Mouse (Mus musculus) ES-E14 (cell line): ENCODE data around the gene Fam20a. TPM values are rescaled to one million over a fixed set of nuclear protein-coding genes. Genes with fewer than 3 reads are reported as not detected.

Source experiments
- DNase-seq: peaks from one replicate; pipeline ENCODE4 v3.0.0-alpha.2; 2013; ENCODE audit warnings: low read depth, low spot score
- H3K27ac ChIP-seq: 2 replicates; pipeline ENCODE4 v1.5.1; 2012; ENCODE audit warnings: low read depth, mild to moderate bottlenecking, low read length, moderate library complexity, mixed read lengths; ENCODE audit not compliant: poor library complexity, insufficient read depth, severe bottlenecking
- H3K36me3 ChIP-seq: 2 replicates; pipeline ENCODE4 v1.6.1; 2012; ENCODE audit warnings: mild to moderate bottlenecking, low read length, moderate library complexity, mixed read lengths; ENCODE audit not compliant: control insufficient read depth, poor library complexity, insufficient read depth, severe bottlenecking
- H3K4me1 ChIP-seq, 2 experiments: fragments of 150-350 bp in 1 of 2; sonication (generic) in 1 of 2; 2 replicates each; pipeline ENCODE4 v1.6.1; 2012; ENCODE audit warnings: low read length in 2 of 2, mild to moderate bottlenecking in 1 of 2, mixed read lengths in 1 of 2; ENCODE audit not compliant: control insufficient read depth in 2 of 2, insufficient read depth in 2 of 2, poor library complexity in 1 of 2
- H3K4me3 ChIP-seq, 2 experiments: fragments of 150-350 bp in 1 of 2; sonication (generic) in 1 of 2; 2 replicates each; pipeline ENCODE4 v1.5.1; 2012; ENCODE audit warnings: low read length in 2 of 2, low read depth in 1 of 2, mild to moderate bottlenecking in 1 of 2, mixed read lengths in 1 of 2; ENCODE audit not compliant: insufficient read depth in 1 of 2, poor library complexity in 1 of 2, severe bottlenecking in 1 of 2
- H3K9ac ChIP-seq: 2 replicates; pipeline ENCODE4 v1.6.1; 2012; ENCODE audit warnings: low read depth, mild to moderate bottlenecking, low read length, mixed read lengths; ENCODE audit not compliant: poor library complexity, insufficient read depth, severe bottlenecking
- H3K9me3 ChIP-seq: fragments of 150-350 bp; sonication (generic); 2 replicates; pipeline ENCODE4 v1.6.1; 2012; ENCODE audit warnings: low read depth, mild to moderate bottlenecking, low read length; ENCODE audit not compliant: control insufficient read depth, insufficient read depth
- CHD2 ChIP-seq: IDR thresholded peaks from 2 replicates; pipeline ENCODE4 v1.6.1; 2014; ENCODE audit warnings: mild to moderate bottlenecking, low read depth, low read length, inconsistent platforms
- HCFC1 ChIP-seq: IDR thresholded peaks from 2 replicates; pipeline ENCODE4 v1.6.1; 2012; ENCODE audit warnings: low read length, inconsistent platforms, borderline replicate concordance; ENCODE audit not compliant: insufficient read depth
- MAFK ChIP-seq: IDR thresholded peaks from 2 replicates; pipeline ENCODE4 v1.6.1; 2014; ENCODE audit warnings: mild to moderate bottlenecking, low read depth, low read length, inconsistent platforms; ENCODE audit not compliant: insufficient read depth
- ZC3H11A ChIP-seq: IDR thresholded peaks from 2 replicates; pipeline ENCODE4 v1.6.1; 2012; ENCODE audit warnings: low read depth, mild to moderate bottlenecking, inconsistent platforms, low read length, borderline replicate concordance
- ZNF384 ChIP-seq: IDR thresholded peaks from 2 replicates; pipeline ENCODE4 v1.6.1; 2012; ENCODE audit warnings: low read depth, low read length, inconsistent platforms
- in situ Hi-C, 2 experiments: fragments of 600-800 bp; cut with MboI; formaldehyde crosslinking; loops; one replicate each; pipeline ENCODE4 v1.15.1; 2025; ENCODE audit warnings: low sequenced_read_pairs in 2 of 2, inconsistent platforms in 1 of 2; ENCODE audit not compliant: unreplicated experiment in 2 of 2
- total RNA-seq: library from RNA; depleted of rRNA; stranded (reverse); fragments of 300-350 nt; gene quantifications from 2 replicates; pipeline ENCODE4 v1.2.3, GENCODE M21; 2012

The Fam20a gene
- total RNA-seq, 1 experiment = 0.45 TPM

DNA sequence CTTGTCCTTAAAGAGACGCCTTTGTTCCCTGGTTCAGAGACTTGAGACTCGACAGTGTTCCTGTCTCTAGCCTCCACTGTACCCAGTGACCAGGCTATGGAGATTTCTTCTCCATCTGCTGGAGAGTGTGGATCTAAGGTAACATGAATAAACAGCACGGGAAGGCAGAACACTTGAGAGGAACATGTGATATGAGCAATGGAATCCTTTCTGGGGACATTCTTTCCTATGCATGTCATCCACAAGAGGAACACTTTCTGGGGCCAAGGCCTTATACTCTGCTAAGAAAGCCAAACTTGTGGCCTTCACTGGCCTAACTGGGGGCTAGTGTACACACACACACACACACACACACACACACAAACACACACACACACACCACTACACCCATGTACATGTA lies 40.5 kb downstream of the Fam20a start:
- no peak overlapping the region for H3K9ac ChIP-seq
- H3K4me1 ChIP-seq = 0 out of 4 replicates have a peak, but pooled peaks cover 0 to 2% of the 10 kb centered on the region in 2 experiments
- H3K27ac ChIP-seq = no peak overlapping the region
- no peak for DNase-seq
- TF ChIP-seq ZNF384 (no peak), MAFK (no peak)
- in situ Hi-C loops = no loop called here
- no peaks in the 10 kb centered on the region for H3K9me3 ChIP-seq
- H3K4me3 ChIP-seq = no peak overlapping the region
- H3K36me3 ChIP-seq = no peaks in the 10 kb centered on the region

DNA sequence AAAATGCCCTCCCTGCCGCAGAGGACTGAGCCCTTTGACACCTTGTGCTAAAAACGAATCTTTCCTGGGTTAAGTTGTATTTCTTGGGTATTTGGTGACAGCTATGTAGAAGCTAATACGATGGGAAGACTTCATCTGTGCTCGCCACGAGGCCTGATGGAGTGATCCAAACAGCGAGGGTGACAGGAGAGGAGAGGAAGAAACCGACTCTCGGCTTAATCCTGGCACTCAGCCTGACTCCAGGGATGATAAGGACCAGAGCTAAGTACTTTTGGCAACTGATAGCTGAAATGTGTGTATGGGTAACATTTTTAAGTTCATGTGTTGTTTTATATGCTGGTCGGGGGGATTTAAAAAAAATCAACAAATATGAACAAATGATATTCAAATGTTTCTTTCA lies 41.1 kb downstream of the Fam20a start:
- Histone ChIP-seq H3K9me3 (no peaks in the 10 kb centered on the region), H3K36me3 (no peaks in the 10 kb centered on the region), H3K9ac (no peak overlapping the region), H3K27ac (no peak overlapping the region), H3K4me1 (0 out of 4 replicates have a peak, but pooled peaks cover 0 to 2% of the 10 kb centered on the region in 2 experiments), H3K4me3 (no peak overlapping the region)
- TF ChIP-seq CHD2 = no peak
- TF ChIP-seq ZNF384 = no peak
- no peak for TF ChIP-seq HCFC1
- TF ChIP-seq MAFK = no peak
- TF ChIP-seq ZC3H11A = no peak
- no peak for DNase-seq
- in situ Hi-C loops = no loop called here

DNA sequence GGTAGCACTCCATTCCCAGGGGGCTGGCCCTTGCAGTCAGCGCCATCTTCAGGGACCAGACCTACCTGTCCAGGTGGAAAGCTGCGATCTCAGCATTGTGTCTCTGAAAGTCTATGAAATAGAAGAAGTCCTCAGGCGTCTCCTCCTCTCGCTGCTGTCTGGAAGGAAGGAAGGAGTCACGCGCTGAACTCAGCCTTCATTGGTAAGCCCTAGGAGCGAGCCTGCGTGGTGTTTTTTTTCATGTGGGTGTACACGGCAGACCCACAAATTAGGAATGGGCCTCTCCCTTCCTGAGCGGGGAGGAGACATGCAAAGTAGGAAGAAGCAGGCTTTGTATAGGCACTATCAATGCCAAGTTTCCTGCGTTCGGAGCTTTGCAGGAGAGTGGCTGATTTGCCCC lies 43.8 kb downstream of the Fam20a start:
- DNase-seq = no peak
- H3K9ac ChIP-seq = no peak overlapping the region
- H3K4me1 ChIP-seq = 0 out of 4 replicates have a peak, but pooled peaks cover 0 to 2% of the 10 kb centered on the region in 2 experiments
- TF ChIP-seq ZC3H11A (no peak), HCFC1 (no peak), CHD2 (no peak), ZNF384 (no peak), MAFK (no peak)
- H3K9me3 ChIP-seq = no peaks in the 10 kb centered on the region
- no peak overlapping the region for H3K4me3 ChIP-seq
- no peak overlapping the region for H3K27ac ChIP-seq
- in situ Hi-C loops = no loop called here
- no peaks in the 10 kb centered on the region for H3K36me3 ChIP-seq

DNA sequence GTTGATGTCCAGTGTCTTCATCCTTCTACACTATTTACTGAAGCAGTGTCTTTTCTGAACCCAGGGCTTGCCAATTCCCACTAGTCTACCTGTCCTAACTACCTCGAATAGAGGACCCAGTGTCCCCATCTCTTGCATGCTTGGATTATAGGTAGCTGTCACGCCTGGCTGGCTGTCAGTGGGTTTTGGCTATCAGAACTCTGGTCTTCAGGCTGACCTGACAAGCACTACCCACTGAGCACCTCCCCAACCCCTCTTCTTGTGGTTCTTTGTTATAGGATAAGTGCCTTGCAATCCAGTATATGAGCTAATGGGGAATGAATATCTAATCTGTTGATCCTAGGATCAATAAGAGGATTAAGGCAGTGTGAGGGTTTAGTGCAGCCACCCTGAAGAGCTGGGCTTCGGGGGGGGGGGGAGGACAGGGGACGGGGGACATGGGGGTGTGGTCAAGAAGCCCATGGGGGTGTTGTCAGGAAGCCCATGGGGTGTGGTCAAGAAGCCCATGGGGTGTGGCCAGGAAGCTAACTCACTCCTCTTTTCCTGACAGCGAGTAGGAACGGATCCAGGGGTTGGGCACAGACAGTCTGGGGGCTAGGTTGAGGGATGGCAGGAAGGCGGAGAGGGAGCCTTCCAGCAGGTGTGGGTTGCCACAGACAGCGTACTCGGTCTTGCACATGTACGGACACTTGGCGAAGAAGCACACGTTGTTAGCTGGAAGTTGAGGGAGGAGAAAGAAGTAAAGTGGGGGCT lies 45.3 kb downstream of the Fam20a start:
- DNase-seq = no peak
- in situ Hi-C loops = no loop called here
- Histone ChIP-seq H3K9ac (no peak overlapping the region), H3K4me1 (0 out of 4 replicates have a peak, but pooled peaks cover 0 to 2% of the 10 kb centered on the region in 2 experiments), H3K27ac (no peak overlapping the region), H3K4me3 (no peak overlapping the region), H3K36me3 (no peaks in the 10 kb centered on the region), H3K9me3 (no peaks in the 10 kb centered on the region)
- TF ChIP-seq ZNF384 = no peak
- no peak for TF ChIP-seq CHD2
- no peak for TF ChIP-seq MAFK
- TF ChIP-seq ZC3H11A = no peak
- no peak for TF ChIP-seq HCFC1
